ENCODE assay signal across 10 mouse cellular contexts in the genomic region with DNA sequence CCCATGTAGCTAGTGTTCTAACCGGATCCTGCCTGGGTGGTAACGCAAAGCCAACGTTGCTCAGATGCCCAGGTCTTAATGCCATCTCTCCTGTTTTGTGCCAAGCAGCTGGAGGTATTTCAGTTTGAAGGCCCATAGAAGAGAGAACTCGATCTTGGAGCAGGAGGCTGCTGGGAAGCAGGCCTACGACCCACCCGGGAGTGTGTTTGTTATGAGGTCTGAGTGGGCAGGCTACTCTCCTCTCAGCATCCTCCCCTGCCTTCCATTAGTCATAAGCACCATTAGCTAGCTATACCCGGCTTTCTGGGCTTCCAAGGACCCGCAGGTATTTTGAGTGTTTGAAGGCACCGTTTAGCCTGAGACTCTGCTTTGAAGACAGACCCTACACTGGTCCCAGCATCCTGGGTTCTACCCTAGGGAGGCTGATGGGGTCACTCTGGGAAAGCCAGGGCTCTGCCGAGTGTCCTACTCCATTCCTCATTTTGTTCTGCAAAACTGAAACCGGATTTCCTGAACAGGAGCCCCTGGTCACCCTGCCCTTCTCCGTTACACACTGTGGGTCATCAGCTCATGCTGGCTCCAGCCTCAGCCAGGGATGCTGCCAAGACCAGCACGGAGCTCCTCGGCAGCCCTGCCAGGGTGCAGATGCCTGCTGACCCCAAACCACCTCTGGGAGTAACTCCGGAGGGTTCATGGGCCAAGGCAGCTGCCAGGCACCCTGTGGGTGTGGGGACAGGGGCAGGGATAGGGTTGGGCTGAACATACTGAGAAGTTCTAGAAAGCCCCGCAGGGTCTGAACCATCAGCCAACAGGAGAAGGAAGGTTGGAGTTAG. TPM values are rescaled to one million over a fixed set of nuclear protein-coding genes. Genes with fewer than 3 reads are reported as not detected.
DNase-seq lines count a peak whose midpoint lies in the region; ATAC-seq and TF ChIP-seq lines count a peak whose summit lies in the region.
"Had no signal": no experiment of that assay in that cellular context is flagged by ENCODE, and none has a peak within 500 bp of the region (broad histone marks: within the 10 kb centered on the region; RNA-seq: fewer than 3 reads in every experiment).

No protein-coding gene starts in this region.

- H3K36me3 ChIP-seq in lung, postnatal 0 days (ENCODE audit: insufficient read depth, low read length): no peaks in the 10 kb centered on the region
- peaks cover 4% of the 10 kb centered on the region; the same call in 1 of the 2 replicates for H3K36me3 ChIP-seq in hindbrain, embryonic 13.5 days
- H3K36me3 ChIP-seq in neural tube, embryonic 15.5 days: no peaks in the 10 kb centered on the region
- H3K36me3 ChIP-seq: liver, embryonic 15.5 days had no signal

- 0 out of 2 replicates have a peak overlapping the region, but pooled peaks have one; percentile 87 for H3K4me2 ChIP-seq in lung, postnatal 0 days (replicated peaks; ENCODE audit: low read depth, low read length)
- peak overlapping the region; percentile 69 for H3K4me2 ChIP-seq in hindbrain, embryonic 13.5 days
- peak overlapping the region; percentile 71 for H3K4me2 ChIP-seq in neural tube, embryonic 15.5 days

- no peak overlapping the region for H3K4me3 ChIP-seq in lung, postnatal 0 days (ENCODE audit: low read depth, low read length)
- peak overlapping the region; percentile 76 for H3K4me3 ChIP-seq in gastrocnemius, adult 2 months
- H3K4me3 ChIP-seq in hindbrain, embryonic 13.5 days: peak overlapping the region; percentile 47
- peak overlapping the region; percentile 48 for H3K4me3 ChIP-seq in neural tube, embryonic 15.5 days (replicated peaks)

- no peak overlapping the region for H3K9ac ChIP-seq in lung, postnatal 0 days (replicated peaks; ENCODE audit: low read depth)
- peak overlapping the region; percentile 92 for H3K9ac ChIP-seq in hindbrain, embryonic 13.5 days
- H3K9ac ChIP-seq in neural tube, embryonic 15.5 days (replicated peaks): peak overlapping the region; percentile 70
- H3K9ac ChIP-seq: liver, embryonic 15.5 days had no signal

- ATAC-seq in lung, postnatal 0 days: no peak
- ATAC-seq in hindbrain, embryonic 13.5 days (ENCODE audit: low FRiP score): no peak
- no peak for ATAC-seq in neural tube, embryonic 15.5 days (ENCODE audit: low FRiP score)

- no peak for TF ChIP-seq EP300 in lung, postnatal 0 days (IDR thresholded peaks at IDR 0.05)

- intact Hi-C loops in gastrocnemius, adult 2 months (cut with DNase I): loop anchor here (2.0 kb wide), 2 partner anchors 23 to 31 kb away; no protein-coding TSS in a partner anchor

- peaks cover 5% of the 10 kb centered on the region for H3K27me3 ChIP-seq in lung, postnatal 0 days (replicated peaks; ENCODE audit: insufficient read depth, low read length)
- H3K27me3 ChIP-seq in hindbrain, embryonic 13.5 days: no peaks in the 10 kb centered on the region
- no peaks in the 10 kb centered on the region for H3K27me3 ChIP-seq in neural tube, embryonic 15.5 days (replicated peaks)

- no peak for TF ChIP-seq CTCF in lung, postnatal 0 days (IDR thresholded peaks at IDR 0.05)
- TF ChIP-seq CTCF in gastrocnemius, adult 2 months (IDR thresholded peaks at IDR 0.05): no peak

- no peaks in the 10 kb centered on the region for H3K9me3 ChIP-seq in lung, postnatal 0 days (ENCODE audit: low read length)
- no peaks in the 10 kb centered on the region for H3K9me3 ChIP-seq in hindbrain, embryonic 13.5 days
- H3K9me3 ChIP-seq in neural tube, embryonic 15.5 days (replicated peaks): no peaks in the 10 kb centered on the region
- H3K9me3 ChIP-seq: liver, embryonic 15.5 days had no signal

- no peak overlapping the region for H3K27ac ChIP-seq in lung, postnatal 0 days (ENCODE audit: low read length)
- peak overlapping the region; percentile 90 for H3K27ac ChIP-seq in gastrocnemius, adult 2 months
- peak overlapping the region; percentile 100 for H3K27ac ChIP-seq in hindbrain, embryonic 13.5 days
- H3K27ac ChIP-seq in neural tube, embryonic 15.5 days (replicated peaks): peak overlapping the region; percentile 99
- H3K27ac ChIP-seq: liver, embryonic 15.5 days had no signal

- no peak for DNase-seq in lung, postnatal 0 days (ENCODE audit: low spot score)
- DNase-seq in lung, postnatal 14 days: no peak
- peak; percentile 93 for DNase-seq in gastrocnemius, adult 2 months
- no peak for DNase-seq in left cerebral cortex, adult 11 months (ENCODE audit: low spot score)
- no peak for DNase-seq in spleen, postnatal 10 days (ENCODE audit: low spot score in 2 of 2)
- no peak for DNase-seq in B cell, adult 2 months

- WGBS in lung, postnatal 0 days: 51% methylated on average over 16 of the region's 16 CpGs
- 60% methylated on average over 16 of the region's 16 CpGs for WGBS in hindbrain, embryonic 13.5 days
- 53% methylated on average over 16 of the region's 16 CpGs for WGBS in neural tube, embryonic 15.5 days

- peaks cover 6% of the 10 kb centered on the region; the same call in 1 of the 2 replicates for H3K4me1 ChIP-seq in lung, postnatal 0 days (ENCODE audit: insufficient read depth, low read depth, low read length)
- peaks cover 64% of the 10 kb centered on the region for H3K4me1 ChIP-seq in hindbrain, embryonic 13.5 days (replicated peaks)
- peaks cover 56% of the 10 kb centered on the region for H3K4me1 ChIP-seq in neural tube, embryonic 15.5 days
- H3K4me1 ChIP-seq: liver, embryonic 15.5 days had no signal

RNA-seq across cellular contexts. Expression of a gene that starts 40.6 kb away (rescaled TPM):
- polyA plus RNA-seq in lung, postnatal 0 days (2015; fragmentation: Nextera tagmentation; extraction: Ambion mirVana): not detected in 2 replicates
- total RNA-seq in gastrocnemius, adult 2 months (2021): not detected
- not detected in 2 replicates for polyA plus RNA-seq in hindbrain, embryonic 13.5 days (2015; fragmentation: Nextera tagmentation; extraction: Ambion mirVana)
- polyA plus RNA-seq in neural tube, embryonic 15.5 days (2015; fragmentation: Nextera tagmentation; extraction: Ambion mirVana): 0.34 TPM in 1 of 2 replicates, not detected in the other
- polyA plus RNA-seq: liver, embryonic 15.5 days; testis, adult 2 months had no signal
